Comparison of ENCODE assay signal across 8 mouse cellular contexts in the genomic region with DNA sequence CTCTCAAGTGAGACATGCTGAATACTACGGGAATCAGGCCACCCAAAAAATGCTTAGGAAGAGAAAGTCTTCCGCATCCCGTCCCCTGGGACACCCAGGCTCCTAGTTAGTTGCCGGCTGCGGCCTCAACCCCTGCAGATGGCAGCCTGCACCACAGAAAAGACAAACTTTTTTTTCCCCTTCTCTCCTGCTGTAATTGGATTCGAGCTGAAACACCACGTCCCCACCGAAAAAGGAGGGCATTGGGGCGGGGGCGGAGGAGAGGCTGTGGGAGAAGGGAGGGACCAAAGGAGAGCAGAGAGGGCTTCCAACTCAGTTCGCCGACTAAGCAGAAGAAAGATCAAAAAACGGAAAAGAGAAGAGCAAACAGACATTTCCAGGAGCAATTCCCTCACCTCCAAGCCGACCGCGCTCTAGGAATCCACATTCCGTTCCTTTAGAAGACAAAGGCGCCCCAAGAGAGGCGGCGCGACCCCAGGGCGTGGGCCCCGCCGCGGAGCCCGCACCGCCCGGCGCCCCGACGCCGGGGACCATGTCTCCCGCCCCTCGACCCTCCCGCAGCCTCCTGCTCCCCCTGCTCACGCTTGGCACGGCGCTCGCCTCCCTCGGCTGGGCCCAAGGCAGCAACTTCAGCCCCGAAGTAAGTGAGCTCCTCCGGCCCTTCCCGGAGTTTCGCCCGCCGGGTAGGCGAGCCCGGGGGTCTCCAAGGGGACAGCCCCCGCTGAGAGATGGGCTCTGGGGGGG. TPM values are rescaled to one million over a fixed set of nuclear protein-coding genes. Genes with fewer than 3 reads are reported as not detected.
DNase-seq lines count a peak whose midpoint lies in the region; ATAC-seq and TF ChIP-seq lines count a peak whose summit lies in the region.

A gene (plus strand): TSS at position 279 of the 744 bp plus-strand sequence.

- H3K4me1 ChIP-seq in erythroblast, embryonic 14.5 days (ENCODE audit: control insufficient read depth) = peaks cover 49% of the 10 kb centered on the region
- no peaks in the 10 kb centered on the region for H3K4me1 ChIP-seq in cortical plate, adult 2 months (ENCODE audit: control insufficient read depth, insufficient read depth, low read length)
- H3K4me1 ChIP-seq in intestine, embryonic 16.5 days (ENCODE audit: control insufficient read depth, insufficient read depth, low read length) = peaks cover 42% of the 10 kb centered on the region
- H3K4me1 ChIP-seq in liver, adult 2 months (ENCODE audit: control insufficient read depth, insufficient read depth, low read length) = peaks cover 21% of the 10 kb centered on the region

- DNase-seq in gastrocnemius, postnatal 36 days = peak; percentile 49 to 71
- DNase-seq in liver, adult 2 months (ENCODE audit: extremely low read depth, low read depth, low spot score) = peak; percentile 72
- peak; percentile 69 for DNase-seq in thymus, postnatal 4 days

- no peak within 1 kb of the TSS; the same call in 1 of the 2 replicates for H3K27ac ChIP-seq in cortical plate, adult 2 months (ENCODE audit: insufficient read depth, low read length)
- peak within 1 kb of the TSS; percentile 94 for H3K27ac ChIP-seq in intestine, embryonic 16.5 days (ENCODE audit: low read length)
- peak within 1 kb of the TSS; percentile 78 for H3K27ac ChIP-seq in liver, adult 2 months (replicated peaks; ENCODE audit: insufficient read depth, low read depth, low read length)

- under 1% methylated on average over 44 of the region's 49 CpGs for whole genome bisulfite sequencing in intestine, embryonic 16.5 days
- 1% methylated on average over 49 of the region's 49 CpGs for WGBS in liver, adult 2 months

- H3K4me2 ChIP-seq in intestine, embryonic 16.5 days (ENCODE audit: low read depth, low read length) = peak within 1 kb of the TSS; percentile 90
- H3K4me2 ChIP-seq in myocyte (ENCODE audit: low read depth) = peak within 1 kb of the TSS; percentile 85

- peaks cover 51% of the 10 kb centered on the region for H3K27me3 ChIP-seq in erythroblast, embryonic 14.5 days (ENCODE audit: control insufficient read depth)
- H3K27me3 ChIP-seq in intestine, embryonic 16.5 days (replicated peaks; ENCODE audit: control insufficient read depth, insufficient read depth, low read length) = no peaks in the 10 kb centered on the region
- H3K27me3 ChIP-seq in liver, adult 2 months (ENCODE audit: control insufficient read depth, insufficient read depth, low read length) = no peaks in the 10 kb centered on the region
- H3K27me3 ChIP-seq in myocyte (ENCODE audit: control insufficient read depth, insufficient read depth, insufficient read length) = no peaks in the 10 kb centered on the region

- peak within 1 kb of the TSS; percentile 62 for H3K4me3 ChIP-seq in erythroblast, embryonic 14.5 days (replicated peaks)
- H3K4me3 ChIP-seq in cortical plate, adult 2 months (ENCODE audit: insufficient read depth, low read length) = peak within 1 kb of the TSS; percentile 33
- H3K4me3 ChIP-seq in intestine, embryonic 16.5 days (ENCODE audit: low read length) = peak within 1 kb of the TSS; percentile 85
- peak within 1 kb of the TSS; percentile 80 for H3K4me3 ChIP-seq in liver, adult 2 months (ENCODE audit: insufficient read depth, low read depth, low read length)
- peak within 1 kb of the TSS; percentile 90 for H3K4me3 ChIP-seq in myocyte

- 0 out of 2 replicates have a peak, but pooled peaks have one; percentile 31 for TF ChIP-seq CTCF in cortical plate, adult 2 months (IDR thresholded peaks at IDR 0.05; ENCODE audit: extremely low read depth, insufficient read depth, low read length)
- TF ChIP-seq CTCF in liver, adult 2 months (IDR thresholded peaks at IDR 0.05; ENCODE audit: low read depth, low read length) = peak; percentile 53

- no peak for ATAC-seq in erythroblast, adult 5-6 weeks (replicated peaks; ENCODE audit: low FRiP score, poor library complexity, severe bottlenecking)
- peak; percentile 47 for ATAC-seq in intestine, embryonic 16.5 days

- no peaks in the 10 kb centered on the region; the same call in 1 of the 2 replicates for H3K9me3 ChIP-seq in erythroblast, embryonic 14.5 days (ENCODE audit: control insufficient read depth, low read length)
- no peaks in the 10 kb centered on the region for H3K9me3 ChIP-seq in intestine, embryonic 16.5 days (ENCODE audit: control insufficient read depth, low read length)

- peak within 1 kb of the TSS; percentile 79 for H3ac ChIP-seq in myocyte (ENCODE audit: control insufficient read depth, insufficient read length)

- peaks cover 5% of the 10 kb centered on the region; the same call in 1 of the 2 replicates for H3K79me2 ChIP-seq in liver, adult 2 months (ENCODE audit: control insufficient read depth, insufficient read depth, low read length)
- peaks cover 67% of the 10 kb centered on the region for H3K79me2 ChIP-seq in myocyte (ENCODE audit: control insufficient read depth, insufficient read depth)

- intact Hi-C loops in gastrocnemius, postnatal 36 days (cut with DNase I) = no loop called here

- peaks cover 23% of the 10 kb centered on the region for H3K36me3 ChIP-seq in erythroblast, embryonic 14.5 days (ENCODE audit: control insufficient read depth)
- H3K36me3 ChIP-seq in intestine, embryonic 16.5 days (ENCODE audit: control insufficient read depth, insufficient read depth, low read length) = peaks cover 1% of the 10 kb centered on the region; the same call in 1 of the 2 replicates
- no peaks in the 10 kb centered on the region; the same call in 1 of the 2 replicates for H3K36me3 ChIP-seq in liver, adult 2 months (ENCODE audit: control insufficient read depth, insufficient read depth, low read length)
- H3K36me3 ChIP-seq in myocyte (ENCODE audit: control insufficient read depth, insufficient read depth) = no peaks in the 10 kb centered on the region

- peak within 1 kb of the TSS; percentile 94 for H3K9ac ChIP-seq in intestine, embryonic 16.5 days (ENCODE audit: low read depth, low read length)
- H3K9ac ChIP-seq in liver, adult 2 months (ENCODE audit: low read depth, low read length) = peak within 1 kb of the TSS; percentile 95

- no peak for TF ChIP-seq POLR2A in cortical plate, adult 2 months (IDR thresholded peaks at IDR 0.05; ENCODE audit: extremely low read depth, insufficient read depth, low read length)
- TF ChIP-seq POLR2A in liver, adult 2 months (IDR thresholded peaks at IDR 0.05; ENCODE audit: extremely low read depth, insufficient read depth, low read length) = 0 out of 2 replicates have a peak, but pooled peaks have one; percentile 39
- peak; percentile 48 for TF ChIP-seq POLR2A in myocyte (IDR thresholded peaks at IDR 0.05; ENCODE audit: insufficient read length, low read depth)

TF ChIP-seq in myocyte, 11 proteins besides CTCF, POLR2A, EP300 and RAD21:
- TF ChIP-seq MYOD1 (IDR thresholded peaks at IDR 0.05; ENCODE audit: control insufficient read depth in 1 of 3, insufficient read length in 2 of 3, low read depth in 2 of 3) = no peak
- no peak for TF ChIP-seq REST (IDR thresholded peaks at IDR 0.05; ENCODE audit: insufficient read depth, insufficient read length)
- no peak for TF ChIP-seq TCF12 (IDR thresholded peaks at IDR 0.05; ENCODE audit: insufficient read depth, poor library complexity, severe bottlenecking)
- no peak for TF ChIP-seq TCF3 (IDR thresholded peaks at IDR 0.05; ENCODE audit: insufficient read length, low read depth)
- peak; percentile 46 for TF ChIP-seq POLR2AphosphoS2 (IDR thresholded peaks at IDR 0.05; ENCODE audit: insufficient read length, low read depth)

RNA-seq across cellular contexts. Expression of the gene that starts here (rescaled TPM):
- polyA plus RNA-seq in erythroblast, embryonic 14.5 days (2012) = 0.10 and 0.18 TPM in 2 replicates
- total RNA-seq in erythroblast, adult 5-6 weeks (2015; ENCODE audit: low replicate concordance) = 0.84 and 3.5 TPM in 2 replicates
- 1.7 and 2.0 TPM in 2 replicates for total RNA-seq in erythroblast, adult 5-6 weeks (2017; ENCODE audit: low replicate concordance)
- polyA plus RNA-seq in cortical plate, adult 2 months (2012; rRNA removed) = 11.0 and 11.5 TPM in 2 replicates
- 10 to 100 TPM; 10.7 to 10.8 TPM for total RNA-seq in gastrocnemius, postnatal 36 days (2021)
- polyA plus RNA-seq in intestine, embryonic 16.5 days (2015; fragmentation: Nextera tagmentation; extraction: Ambion mirVana) = 89.7 and 90.7 TPM in 2 replicates
- total RNA-seq in liver, adult 2 months (2014; rRNA removed) = 9.0 and 12.4 TPM in 2 replicates
- polyA plus RNA-seq in liver, adult 2 months (2012; rRNA removed) = 44.0 and 52.6 TPM in 2 replicates
- 108 TPM for polyA plus RNA-seq in myocyte (2012; fragmentation: generic; extraction: Trizol)

Comparison
In these comparisons a context has a peak if more than half of its experiments do, and no peak if none do; other contexts are left out.
1. RNA of the gene that starts here (polyA plus RNA-seq): 108 TPM in myocyte (single experiment), 89.7 to 90.7 TPM in intestine, embryonic 16.5 days, 44.0 to 52.6 TPM in liver, adult 2 months and 11.0 to 11.5 TPM in cortical plate, adult 2 months; 0.10 to 0.18 TPM in erythroblast, embryonic 14.5 days; every median in the first group is over 10 times any median in the second.
2. H3K4me3 ChIP-seq: peak in every context shown above with its lines; median percentile 90 in myocyte; 85 in intestine, embryonic 16.5 days; 80 in liver, adult 2 months; 62 in erythroblast, embryonic 14.5 days; 33 in cortical plate, adult 2 months.
3. Peak in every context shown above with its lines, with median percentiles within 50 percentile points of each other: DNase-seq.